Mouse (Mus musculus) monocyte, adult 5-6 weeks (primary cell): ENCODE results near the gene Slc4a8. TPM values are rescaled to one million over a fixed set of nuclear protein-coding genes. Genes with fewer than 3 reads are reported as not detected.

Source experiments
- ATAC-seq: fragments of 153-309, 156-312 bp; replicated peaks from 2 replicates; pipeline ENCODE4 v1.8.0; 2017; ENCODE audit warnings: mild to moderate bottlenecking; ENCODE audit not compliant: low TSS enrichment, insufficient number of reproducible peaks, severe bottlenecking, poor library complexity, low FRiP score
- total RNA-seq: library from RNA; stranded (forward); fragments of 200-1000, 200-491, 200-594 nt; gene quantifications from 3 replicates; pipeline ENCODE4 v1.2.3, GENCODE M21; 2017

The Slc4a8 gene
- total RNA-seq, 1 experiment from 2014 or later = 2.0 TPM

DNA sequence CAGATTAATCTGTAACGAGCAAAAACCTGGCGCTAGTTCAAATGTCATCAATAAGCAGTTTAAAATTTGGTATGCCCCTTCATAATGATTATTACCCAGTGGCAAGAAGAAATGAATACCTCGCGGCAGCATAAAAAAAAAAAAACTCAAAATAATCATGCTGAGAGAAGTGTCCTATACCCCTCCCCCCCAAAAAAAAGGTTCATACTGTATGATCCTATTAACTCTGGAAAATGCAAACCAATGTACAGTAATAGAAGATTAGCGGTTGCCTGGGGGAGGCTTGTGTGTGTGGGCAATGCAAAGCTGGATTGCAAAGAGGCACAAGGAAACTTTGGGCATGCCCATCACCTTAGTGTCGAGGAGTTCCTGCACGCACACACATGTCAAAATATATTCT lies 108.0 kb downstream of the Slc4a8 start, which contains the start of gene Scn8a:
Scn8a (plus strand) TSS at position 301 of the 400 bp plus-strand sequence.
- no peak for ATAC-seq

DNA sequence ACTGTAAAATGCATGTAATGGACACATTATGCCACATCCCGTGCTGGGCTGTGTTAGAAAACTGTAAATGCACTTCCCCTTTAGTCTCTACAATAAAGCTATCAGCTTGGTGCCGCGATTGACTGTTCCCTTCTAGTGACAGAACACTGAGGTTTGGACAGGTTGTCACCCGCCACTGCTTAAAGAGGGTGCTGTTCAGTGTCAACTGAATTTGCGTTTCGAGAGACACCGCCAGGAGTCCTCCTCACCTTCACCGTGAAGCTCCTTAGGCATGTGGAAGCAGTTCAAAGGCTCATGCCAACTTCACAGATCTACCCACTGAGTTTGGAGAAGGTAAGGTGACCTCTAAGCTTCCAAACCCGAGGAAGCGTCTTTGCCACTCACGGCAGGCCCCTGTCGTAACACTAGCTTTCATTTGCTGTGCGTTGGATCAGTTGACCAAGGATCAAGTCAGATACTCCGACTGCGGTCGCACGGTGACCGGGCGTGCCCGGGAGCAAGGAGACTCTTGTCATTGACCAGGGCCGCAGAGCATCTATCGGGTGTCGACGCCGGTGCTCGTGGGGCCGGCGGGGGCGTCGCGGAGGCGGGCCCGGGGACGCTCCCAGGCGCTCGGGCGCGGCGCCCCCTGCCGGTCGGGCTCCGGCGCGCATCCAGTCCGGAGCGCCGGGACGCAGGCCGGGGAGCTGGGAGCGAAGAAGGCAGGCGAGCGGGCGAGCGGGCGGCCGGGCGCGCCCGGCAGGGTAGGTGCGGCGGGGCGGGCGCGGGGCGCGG lies 108.6 kb downstream of the Slc4a8 start:
- no peak for ATAC-seq

DNA sequence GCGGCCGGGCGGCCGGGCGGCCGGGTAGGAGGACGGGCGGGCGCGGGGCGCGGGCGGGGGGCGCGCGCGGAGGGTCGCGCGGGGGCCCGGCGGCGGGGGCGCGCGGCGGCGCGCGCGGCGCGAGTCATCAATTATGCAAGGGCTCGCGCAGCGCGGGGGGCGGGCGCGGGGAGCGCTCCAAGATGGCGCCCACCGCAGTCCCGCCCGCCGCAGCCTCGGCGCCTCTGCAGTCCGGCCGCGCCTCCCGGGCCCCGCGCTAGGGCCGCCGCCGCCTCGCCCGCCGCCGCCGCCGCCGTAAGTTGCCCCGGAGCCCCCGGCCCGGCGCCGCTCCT lies 109.2 kb downstream of the Slc4a8 start:
- no peak for ATAC-seq

DNA sequence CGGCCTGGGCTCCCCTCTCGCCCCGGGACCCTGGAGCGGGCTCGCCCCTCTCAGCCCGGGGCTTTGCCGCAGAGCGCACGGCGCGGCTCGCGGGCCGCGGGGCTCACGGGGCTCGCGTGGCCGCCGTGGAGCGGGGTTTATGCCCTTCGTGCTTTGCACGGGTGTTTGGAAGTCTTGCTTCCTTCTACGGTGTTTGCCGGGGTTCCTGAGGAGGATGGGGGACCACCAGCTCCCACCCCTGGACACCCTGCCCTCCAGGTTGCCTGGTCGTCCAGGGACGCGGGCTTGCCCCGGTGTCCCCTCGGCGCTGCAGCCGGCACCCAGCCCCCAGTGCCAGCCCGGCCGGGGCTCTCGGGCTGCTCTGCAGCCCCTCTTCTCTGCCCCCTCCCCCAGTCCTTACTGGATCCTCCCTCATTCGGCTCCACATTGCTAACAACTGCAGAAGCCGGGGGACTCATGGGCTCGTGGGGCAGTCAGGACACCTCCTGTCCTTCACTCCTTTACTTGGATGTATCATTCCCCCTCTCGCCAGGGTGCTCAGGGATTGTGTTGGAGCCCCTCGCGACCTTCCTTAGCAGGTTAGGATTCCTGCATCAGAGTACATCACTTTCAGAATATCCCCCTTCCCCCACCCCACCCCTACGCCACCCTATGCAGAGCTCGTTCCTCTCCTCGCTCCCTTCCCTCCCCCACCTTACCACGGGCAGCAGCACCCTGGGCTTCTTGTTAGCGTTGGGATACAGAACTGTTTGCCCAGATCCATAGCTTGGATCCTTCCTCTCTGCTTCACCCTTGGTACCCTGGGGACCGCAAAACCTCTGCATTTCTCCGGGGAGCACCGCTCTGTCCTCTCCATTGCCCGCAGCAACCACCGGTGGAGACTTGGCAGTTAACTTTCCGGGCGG lies 109.8 kb downstream of the Slc4a8 start:
- ATAC-seq = no peak

DNA sequence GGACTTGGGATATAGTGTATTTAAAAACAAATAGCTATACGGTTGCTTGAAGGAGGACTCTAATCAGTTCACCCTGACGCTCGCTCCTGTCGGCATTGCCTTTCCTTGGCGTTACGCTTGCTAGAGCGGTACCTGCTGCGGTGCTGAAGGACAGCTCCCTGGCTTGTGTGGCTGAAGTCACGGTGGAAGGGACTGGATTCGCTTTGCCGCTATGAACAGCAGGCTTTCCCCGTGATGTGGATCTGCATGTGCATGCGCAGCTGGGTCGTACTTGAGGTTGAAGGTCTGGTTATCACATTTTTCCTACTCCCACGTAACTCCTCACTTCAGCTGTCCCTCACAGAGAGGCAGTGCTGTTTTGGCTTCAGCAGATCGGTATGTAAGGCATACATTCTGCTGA lies 111.6 kb downstream of the Slc4a8 start:
- no peak for ATAC-seq

Other genes starting within 250 kb of the Slc4a8 start
- 4.9 to 13.8 TPM (median 10.3 TPM) in 3 replicates for gene Tfcp2, start 209.7 kb upstream of the Slc4a8 start, total RNA-seq
- gene Pou6f1, start 161.8 kb upstream of the Slc4a8 start, total RNA-seq = 5.8 to 17.7 TPM (median 16.6 TPM) in 3 replicates
- 302 to 403 TPM (median 317 TPM) in 3 replicates for gene Dazap2, start 146.4 kb upstream of the Slc4a8 start, total RNA-seq
- gene Smagp, start 124.8 kb upstream of the Slc4a8 start, total RNA-seq = 9.8 to 17.2 TPM (median 15.0 TPM) in 3 replicates
- 579 to 859 TPM (median 610 TPM) in 3 replicates for gene Bin2, start 92.2 kb upstream of the Slc4a8 start, total RNA-seq
- 0.64 to 4.9 TPM (median 2.6 TPM) in 3 replicates for gene Cela1, start 73.8 kb upstream of the Slc4a8 start, total RNA-seq
- 43.8 to 60.6 TPM (median 51.3 TPM) in 3 replicates for gene Galnt6, start 32.4 kb upstream of the Slc4a8 start, total RNA-seq
- not detected in 3 replicates for gene Scn8a, start 108.1 kb downstream of the Slc4a8 start, total RNA-seq